Mouse (Mus musculus) liver, postnatal 0 days (tissue): ENCODE measurements around the gene St6gal1.

Experiments
- CTCF ChIP-seq: sonication (generic); IDR thresholded peaks from 2 replicates; pipeline ENCODE4 v1.5.1; 2016; ENCODE audit warnings: antibody characterized with exemption, low read depth
- EP300 ChIP-seq: IDR thresholded peaks from 2 replicates; pipeline ENCODE4 v1.6.1; 2016; ENCODE audit warnings: antibody characterized with exemption, low read depth, mild to moderate bottlenecking

DNA sequence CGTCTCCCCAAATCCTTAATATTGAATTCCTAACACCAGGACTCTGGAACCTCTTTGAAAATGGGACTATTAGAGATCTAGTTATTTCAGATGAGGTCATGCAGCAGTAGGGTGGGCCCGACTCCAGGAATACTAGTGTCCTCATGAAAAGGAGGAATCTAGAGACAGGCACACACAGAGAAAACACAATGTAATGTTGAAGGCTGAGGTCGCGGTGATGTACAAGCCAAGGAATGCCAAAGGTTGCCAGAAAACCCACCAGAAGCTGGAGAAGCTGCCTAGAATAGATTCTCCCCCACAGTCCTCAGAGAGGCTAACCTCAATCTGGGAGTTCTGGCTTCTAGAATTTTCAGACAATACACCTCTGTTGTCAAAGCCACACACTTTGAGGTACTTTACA, 136.5 kb downstream of the St6gal1 start:
- TF ChIP-seq CTCF, result no peak
- TF ChIP-seq EP300, result no peak
